Mouse (Mus musculus) E14TG2a.4 (cell line): ENCODE results near the gene Fndc8.

ENCODE experiments used
- CTCF ChIP-seq: conservative IDR thresholded peaks from 2 replicates; pipeline ENCODE4 v1.5.1; 2014; ENCODE audit warnings: low read length
- NANOG ChIP-seq: IDR thresholded peaks from 2 replicates; pipeline ENCODE4 v1.6.1; 2014; ENCODE audit warnings: borderline replicate concordance, low read length, mixed read lengths

- TF ChIP-seq CTCF (no peak), NANOG (no peak)
These were observed 3.4 kb upstream of the Fndc8 start for GRCm38 (mm10) chr11:82888491-82888946.
